Mouse (Mus musculus) liver, adult 2 months (tissue): Measurements from ENCODE around the gene Hes6.

Source experiments
- CTCF ChIP-seq: fragments of 200-500 bp; IDR thresholded peaks from 2 replicates; pipeline ENCODE4 v1.5.1; 2011; ENCODE audit warnings: low read depth, low read length, control low read depth
- POLR2A ChIP-seq: fragments of 200-500 bp; IDR thresholded peaks from 2 replicates; pipeline ENCODE4 v1.6.1; 2011; ENCODE audit warnings: low read length, control low read depth; ENCODE audit not compliant: insufficient read depth; ENCODE audit errors: extremely low read depth

DNA sequence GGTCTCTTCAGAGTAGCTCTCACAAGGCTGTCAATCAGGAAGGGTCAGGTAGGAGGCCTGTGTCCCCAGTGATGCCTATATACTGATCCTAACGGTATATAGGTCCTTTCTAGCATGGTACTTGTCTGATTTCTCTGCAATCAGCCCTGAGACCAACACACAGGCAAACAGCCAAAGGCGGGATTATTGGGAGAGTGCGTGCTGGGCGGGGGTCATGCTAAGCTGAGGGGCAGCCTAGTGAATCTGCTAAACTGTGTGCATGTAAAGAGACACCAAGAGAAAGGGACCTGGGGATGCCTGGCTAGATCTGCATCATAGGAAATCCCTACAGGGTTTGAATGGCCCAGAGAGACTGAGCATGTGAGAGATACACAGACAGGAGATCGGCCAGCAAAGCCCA lies 1.5 kb upstream of the Hes6 start:
- TF ChIP-seq CTCF (no peak), POLR2A (no peak)
